Mouse (Mus musculus) effector memory CD4-positive, alpha-beta T cell, adult 7 months (primary cell): ENCODE measurements around the gene Tsks. TPM values are rescaled to one million over a fixed set of nuclear protein-coding genes. Genes with fewer than 3 reads are reported as not detected.

ENCODE experiments used
- polyA plus RNA-seq: library from polyadenylated mRNA; unstranded; fragments of 100-300 nt; shearing (Covaris generic); gene quantifications from one replicate; pipeline ENCODE4 v1.2.1, GENCODE M21; 2017

The Tsks gene
- polyA plus RNA-seq, result 0.28 TPM

DNA sequence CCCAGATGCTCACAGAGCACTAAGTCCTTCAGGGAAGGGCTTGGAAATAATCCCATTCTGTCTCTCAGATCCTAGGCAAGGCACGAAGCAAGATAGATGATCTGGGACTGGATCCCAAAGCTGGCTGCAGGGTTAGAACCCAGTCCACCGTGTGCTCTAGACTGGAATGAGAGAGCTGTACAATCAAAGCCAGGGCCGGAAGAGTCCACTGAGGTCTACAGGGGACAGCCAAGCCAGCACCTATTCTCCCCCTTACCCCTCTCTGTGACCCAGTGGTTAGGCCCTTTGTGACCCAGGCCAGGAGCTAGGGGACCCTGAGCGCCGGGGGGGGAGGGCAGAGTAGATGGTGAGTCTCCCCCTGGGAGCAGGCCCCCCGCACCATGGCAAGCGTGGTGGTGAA is at the start of gene Tsks:
Gene Tsks (plus strand): TSS at position 301 of the 400 bp plus-strand sequence.

DNA sequence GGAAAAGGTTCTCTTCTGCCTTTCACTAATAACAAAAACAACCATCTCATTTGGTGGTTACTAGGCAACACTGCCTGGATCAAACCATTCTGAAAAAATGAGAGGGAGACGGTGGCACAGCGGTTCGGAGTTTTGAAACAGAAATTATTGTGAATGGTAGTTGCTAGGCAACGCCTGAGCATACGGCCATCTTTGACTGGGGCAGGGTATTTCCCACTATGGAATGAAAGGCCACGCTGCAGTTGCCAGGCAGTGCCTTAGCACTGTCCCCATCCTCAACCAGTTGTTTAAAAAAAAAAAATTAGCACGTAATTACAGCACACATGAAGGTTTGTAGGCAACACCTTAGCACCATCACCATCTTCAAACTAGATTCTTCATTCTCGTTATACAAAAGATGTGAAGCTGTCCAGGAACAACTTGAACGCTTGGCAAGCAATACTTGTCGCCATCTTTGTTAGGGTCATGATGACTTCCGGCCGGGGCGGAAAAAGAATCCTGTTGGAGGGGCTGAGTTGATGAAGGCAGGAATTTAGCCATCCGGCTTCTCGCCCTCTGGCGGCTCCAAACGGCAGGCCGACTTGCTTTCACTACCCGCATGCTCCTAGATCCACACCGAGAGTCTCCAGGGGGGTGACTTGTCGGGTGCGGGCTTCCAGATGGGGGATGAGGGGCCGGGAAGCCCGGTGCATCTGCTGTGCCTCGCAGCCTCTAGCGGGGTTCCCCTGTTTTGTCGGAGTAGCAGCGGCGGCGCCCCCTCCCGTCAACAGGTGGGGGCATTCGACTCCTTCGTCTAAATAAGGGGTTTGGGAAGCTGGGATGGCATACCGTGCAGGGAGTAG is 47.2 kb upstream of the Tsks start, which contains the start of gene Fuz:
Gene Fuz (plus strand): TSS at position 487 of the 842 bp plus-strand sequence.

DNA sequence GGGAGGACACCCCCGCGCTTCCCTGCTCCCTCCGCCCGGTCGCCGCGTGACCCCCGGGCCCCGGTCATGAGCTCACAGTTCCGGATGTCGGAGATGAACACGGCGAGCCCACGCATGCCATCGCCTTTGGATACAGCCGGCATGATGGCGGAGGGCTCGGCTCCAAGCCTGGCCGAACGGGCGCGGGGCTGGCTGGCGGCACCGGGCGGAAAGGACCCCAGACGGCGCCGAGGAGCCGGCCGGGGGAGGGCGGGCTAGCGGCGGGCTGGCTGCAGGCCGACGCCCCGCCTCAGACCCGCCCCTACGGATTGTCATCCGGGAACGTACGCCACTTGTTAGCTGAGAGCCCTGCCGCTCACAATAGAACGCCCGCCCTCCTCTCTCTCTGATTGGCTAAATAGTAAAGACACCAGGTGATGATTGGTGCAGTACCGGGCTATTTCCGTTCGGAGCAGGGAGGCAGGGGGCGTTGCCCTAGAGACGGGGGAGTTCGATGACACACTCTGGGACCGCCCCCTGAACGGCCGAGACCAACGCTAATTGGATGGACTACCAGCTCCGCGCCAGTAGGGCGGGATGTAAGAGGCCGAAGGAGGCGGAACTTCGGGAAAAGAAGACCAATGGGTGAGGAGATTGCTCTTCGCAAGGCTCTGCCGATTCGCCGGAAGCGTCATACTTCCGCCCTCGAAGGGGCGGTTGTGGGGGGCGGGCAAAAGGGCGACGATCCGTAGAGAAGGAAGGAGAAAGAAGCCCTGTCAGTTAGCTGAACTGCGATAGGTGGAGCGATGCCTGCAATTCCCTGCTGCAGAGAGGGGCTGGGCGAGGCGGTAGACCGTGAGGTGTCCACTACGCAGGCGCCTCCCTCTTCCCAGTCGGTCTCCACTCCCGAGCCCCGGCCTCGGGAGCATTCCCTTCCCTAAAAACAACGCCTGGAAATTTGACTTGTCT is 13.5 kb upstream of the Tsks start, which contains the start of gene Ap2a1:
Gene Ap2a1 (minus strand): TSS at position 293 of the 948 bp plus-strand sequence.

DNA sequence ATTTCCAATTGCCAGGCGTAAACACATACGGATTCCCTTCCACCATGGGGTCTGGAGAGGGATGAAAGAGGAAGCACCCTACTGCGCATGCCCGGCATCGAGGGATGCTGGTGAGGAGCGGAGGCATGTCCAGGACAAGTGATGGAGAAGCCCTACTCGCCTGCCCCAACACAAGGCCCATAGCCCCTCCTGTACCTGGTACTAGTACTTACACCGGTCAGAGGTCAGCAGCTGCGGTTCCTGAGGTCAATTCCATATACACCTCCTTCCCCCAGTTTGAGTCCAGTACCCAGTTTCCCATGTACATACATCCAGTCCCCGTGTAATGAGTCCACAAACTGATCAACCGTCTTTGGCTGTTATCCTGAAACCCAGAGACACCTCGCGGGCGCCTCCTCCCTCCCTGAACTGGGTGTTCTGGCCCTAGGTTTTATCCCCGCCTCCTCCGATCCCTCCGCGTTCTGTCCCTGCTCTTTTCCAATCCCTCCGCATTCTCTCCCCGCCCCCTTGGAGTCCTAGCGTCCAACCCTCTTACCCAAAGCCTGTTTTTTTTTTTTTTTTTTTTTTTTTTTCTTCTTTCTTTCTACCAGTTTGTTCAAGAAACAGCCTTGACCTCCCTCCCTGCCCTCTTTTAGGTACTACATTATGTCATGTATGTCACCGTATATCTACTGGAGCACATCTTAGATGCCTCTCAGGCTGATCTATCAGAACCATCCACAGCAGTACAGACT is 31.5 kb downstream of the Tsks start, which contains the start of gene Cpt1c:
Gene Cpt1c (minus strand): TSS at position 469 of the 734 bp plus-strand sequence.

DNA sequence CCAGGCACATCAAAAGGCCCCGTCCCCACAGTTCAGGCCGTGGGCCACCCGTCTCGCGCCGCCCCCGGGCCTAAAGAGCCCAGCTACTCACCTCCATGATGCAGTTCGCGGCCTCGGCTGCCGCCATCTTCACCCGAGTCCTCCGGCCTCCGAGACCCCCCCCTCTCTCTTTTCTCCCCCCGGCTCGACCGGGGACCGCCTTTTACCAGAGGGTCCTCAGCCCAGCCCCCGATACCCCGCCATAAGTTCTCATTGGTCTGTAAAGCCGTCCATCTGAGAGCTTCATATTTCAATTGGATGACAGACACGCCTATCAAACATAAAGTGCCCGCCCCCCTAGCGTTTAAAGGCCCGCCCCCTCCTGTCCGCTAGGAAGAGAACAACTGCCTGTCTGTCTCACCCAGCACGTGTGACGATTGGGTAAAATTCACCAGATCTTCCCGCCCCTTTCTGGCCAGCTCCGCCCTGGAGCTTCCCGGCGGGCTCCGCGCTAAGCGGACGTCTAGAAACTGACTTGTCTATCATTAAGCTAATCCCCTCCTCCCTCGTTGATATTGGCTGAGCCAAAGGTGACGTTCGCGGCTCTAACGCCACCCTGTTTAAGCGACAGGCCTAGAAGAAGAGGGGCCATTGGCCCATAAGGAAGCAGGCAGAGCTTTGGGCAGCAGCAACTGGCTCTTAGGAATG is 43.3 kb downstream of the Tsks start, which contains the start of gene Prmt1:
Gene Prmt1 (minus strand): TSS at position 377 of the 687 bp plus-strand sequence.

DNA sequence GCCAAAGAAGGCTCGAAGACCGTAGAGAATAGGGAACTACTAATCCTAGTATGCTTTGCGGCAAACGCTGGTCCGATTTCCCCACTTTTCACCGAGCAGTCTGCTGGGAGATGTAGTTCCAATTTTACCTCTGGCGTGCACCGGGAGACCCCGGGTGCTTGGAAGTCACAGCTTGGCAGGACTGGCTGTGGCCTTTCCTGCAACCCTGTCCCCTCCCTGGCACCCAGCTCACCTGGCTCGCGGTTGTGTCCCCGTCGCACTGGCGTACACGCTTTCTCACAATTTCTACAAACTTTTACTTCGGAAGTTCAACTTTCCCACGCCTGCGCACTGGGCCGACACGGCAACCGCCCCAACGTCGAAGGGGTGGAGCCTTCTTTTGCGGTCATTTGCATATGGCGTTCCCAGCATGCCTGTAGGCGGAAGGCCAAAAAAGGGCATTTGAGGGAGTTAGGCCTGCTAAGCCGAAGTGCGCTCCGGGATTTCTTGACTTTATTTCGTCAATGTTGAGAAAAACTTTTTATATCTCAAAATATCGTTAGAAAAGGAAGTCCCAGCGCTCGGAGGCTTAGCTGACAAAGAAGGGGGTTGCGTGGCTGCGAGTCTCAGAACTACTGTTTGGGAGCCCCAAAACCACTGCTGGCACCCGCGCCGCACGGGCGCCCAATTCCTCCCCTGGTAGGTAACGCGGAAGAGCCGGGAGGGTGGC is 54.4 kb downstream of the Tsks start, which contains the start of gene Irf3:
Gene Irf3 (plus strand): TSS at position 418 of the 709 bp plus-strand sequence.

DNA sequence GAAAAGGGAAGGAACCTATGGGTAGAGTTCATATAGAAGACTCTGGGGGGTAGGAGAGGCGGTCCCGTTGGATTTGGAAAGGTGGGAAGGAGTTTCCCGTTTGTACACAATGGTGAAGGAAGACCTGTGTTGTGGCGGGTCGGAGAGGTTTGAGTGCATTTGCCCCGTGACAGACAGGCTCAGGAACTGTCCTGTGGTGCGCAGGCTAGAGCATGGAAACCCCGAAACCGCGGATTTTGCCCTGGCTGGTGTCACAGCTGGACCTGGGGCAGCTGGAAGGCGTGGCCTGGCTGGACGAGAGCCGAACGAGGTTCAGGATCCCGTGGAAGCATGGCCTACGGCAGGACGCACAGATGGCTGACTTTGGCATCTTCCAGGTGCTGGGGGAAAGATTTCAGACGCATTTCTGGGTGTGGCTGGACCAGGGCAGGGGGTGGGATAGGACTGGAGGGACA is 55.5 kb downstream of the Tsks start, which contains the start of gene Bcl2l12:
Gene Bcl2l12 (minus strand): TSS at position 212 of the 455 bp plus-strand sequence.

Other genes starting within 250 kb of the Tsks start
- not detected for gene Izumo2, start 234.5 kb upstream of the Tsks start, polyA plus RNA-seq
- gene Vrk3, start 194.8 kb upstream of the Tsks start, polyA plus RNA-seq, result 85.2 TPM
- 0.40 TPM for gene Zfp473, start 192.2 kb upstream of the Tsks start, polyA plus RNA-seq
- gene Nup62, start 127.1 kb upstream of the Tsks start, polyA plus RNA-seq, result 31.8 TPM
- 0.23 TPM for gene Il4i1, start 126.8 kb upstream of the Tsks start, polyA plus RNA-seq
- 0.22 TPM for gene Atf5, start 126.5 kb upstream of the Tsks start, polyA plus RNA-seq
- gene Akt1s1, start 94.2 kb upstream of the Tsks start, polyA plus RNA-seq, result 18.9 TPM
- gene Tbc1d17, start 94.1 kb upstream of the Tsks start, polyA plus RNA-seq, result 66.3 TPM
- 71.7 TPM for gene Pnkp, start 86.1 kb upstream of the Tsks start, polyA plus RNA-seq
- 20.2 TPM for gene Ptov1, start 73.4 kb upstream of the Tsks start, polyA plus RNA-seq
- 52.8 TPM for gene Med25, start 50.5 kb upstream of the Tsks start, polyA plus RNA-seq
- gene Fuz, start 47.1 kb upstream of the Tsks start, polyA plus RNA-seq, result 18.5 TPM
- 45.9 TPM for gene Ap2a1, start 13.7 kb upstream of the Tsks start, polyA plus RNA-seq
- gene Cpt1c, start 31.6 kb downstream of the Tsks start, polyA plus RNA-seq, result 0.67 TPM
- 143 TPM for gene Prmt1, start 43.4 kb downstream of the Tsks start, polyA plus RNA-seq
- gene Irf3, start 54.4 kb downstream of the Tsks start, polyA plus RNA-seq, result 134 TPM
- gene Bcl2l12, start 55.5 kb downstream of the Tsks start, polyA plus RNA-seq, result 13.6 TPM
- 22.3 TPM for gene Scaf1, start 73.2 kb downstream of the Tsks start, polyA plus RNA-seq
- gene Rras, start 74.8 kb downstream of the Tsks start, polyA plus RNA-seq, result 25.1 TPM
- 1.0 TPM for gene Prr12, start 109.7 kb downstream of the Tsks start, polyA plus RNA-seq
- gene Nosip, start 119.2 kb downstream of the Tsks start, polyA plus RNA-seq, result 78.5 TPM
- gene Prrg2, start 119.5 kb downstream of the Tsks start, polyA plus RNA-seq, result 1.6 TPM
- 5.5 TPM for gene Rcn3, start 149.0 kb downstream of the Tsks start, polyA plus RNA-seq
- 6.4 TPM for gene Fcgrt, start 160.6 kb downstream of the Tsks start, polyA plus RNA-seq
- 1,883 TPM for gene Rps11, start 181.2 kb downstream of the Tsks start, polyA plus RNA-seq
- gene Rpl13a, start 185.6 kb downstream of the Tsks start, polyA plus RNA-seq, result 3,183 TPM
- gene Gm45713, start 193.0 kb downstream of the Tsks start, polyA plus RNA-seq, result not detected
- gene Flt3l, start 193.2 kb downstream of the Tsks start, polyA plus RNA-seq, result 165 TPM
- 28.2 TPM for gene Pih1d1, start 211.1 kb downstream of the Tsks start, polyA plus RNA-seq
- gene Aldh16a1, start 211.4 kb downstream of the Tsks start, polyA plus RNA-seq, result 36.2 TPM
- not detected for gene Slc17a7, start 220.7 kb downstream of the Tsks start, polyA plus RNA-seq
- gene Gfy, start 236.4 kb downstream of the Tsks start, polyA plus RNA-seq, result not detected
- gene Pth2, start 237.8 kb downstream of the Tsks start, polyA plus RNA-seq, result not detected